Mouse (Mus musculus) ES-E14 (cell line): Measurements from ENCODE around the gene Pkd2l1. TPM values are rescaled to one million over a fixed set of nuclear protein-coding genes. Genes with fewer than 3 reads are reported as not detected.

Experiments
- DNase-seq: peaks from one replicate; pipeline ENCODE4 v3.0.0-alpha.2; 2013; ENCODE audit warnings: low read depth, low spot score
- H3K27ac ChIP-seq: 2 replicates; pipeline ENCODE4 v1.5.1; 2012; ENCODE audit warnings: low read depth, mild to moderate bottlenecking, low read length, moderate library complexity, mixed read lengths; ENCODE audit not compliant: poor library complexity, insufficient read depth, severe bottlenecking
- H3K36me3 ChIP-seq: 2 replicates; pipeline ENCODE4 v1.6.1; 2012; ENCODE audit warnings: mild to moderate bottlenecking, low read length, moderate library complexity, mixed read lengths; ENCODE audit not compliant: control insufficient read depth, poor library complexity, insufficient read depth, severe bottlenecking
- H3K4me1 ChIP-seq, 2 experiments: fragments of 150-350 bp in 1 of 2; sonication (generic) in 1 of 2; 2 replicates each; pipeline ENCODE4 v1.6.1; 2012; ENCODE audit warnings: low read length in 2 of 2, mild to moderate bottlenecking in 1 of 2, mixed read lengths in 1 of 2; ENCODE audit not compliant: control insufficient read depth in 2 of 2, insufficient read depth in 2 of 2, poor library complexity in 1 of 2
- H3K4me3 ChIP-seq, 2 experiments: fragments of 150-350 bp in 1 of 2; sonication (generic) in 1 of 2; 2 replicates each; pipeline ENCODE4 v1.5.1; 2012; ENCODE audit warnings: low read length in 2 of 2, low read depth in 1 of 2, mild to moderate bottlenecking in 1 of 2, mixed read lengths in 1 of 2; ENCODE audit not compliant: insufficient read depth in 1 of 2, poor library complexity in 1 of 2, severe bottlenecking in 1 of 2
- H3K9ac ChIP-seq: 2 replicates; pipeline ENCODE4 v1.6.1; 2012; ENCODE audit warnings: low read depth, mild to moderate bottlenecking, low read length, mixed read lengths; ENCODE audit not compliant: poor library complexity, insufficient read depth, severe bottlenecking
- H3K9me3 ChIP-seq: fragments of 150-350 bp; sonication (generic); 2 replicates; pipeline ENCODE4 v1.6.1; 2012; ENCODE audit warnings: low read depth, mild to moderate bottlenecking, low read length; ENCODE audit not compliant: control insufficient read depth, insufficient read depth
- CHD2 ChIP-seq: IDR thresholded peaks from 2 replicates; pipeline ENCODE4 v1.6.1; 2014; ENCODE audit warnings: mild to moderate bottlenecking, low read depth, low read length, inconsistent platforms
- HCFC1 ChIP-seq: IDR thresholded peaks from 2 replicates; pipeline ENCODE4 v1.6.1; 2012; ENCODE audit warnings: low read length, inconsistent platforms, borderline replicate concordance; ENCODE audit not compliant: insufficient read depth
- MAFK ChIP-seq: IDR thresholded peaks from 2 replicates; pipeline ENCODE4 v1.6.1; 2014; ENCODE audit warnings: mild to moderate bottlenecking, low read depth, low read length, inconsistent platforms; ENCODE audit not compliant: insufficient read depth
- ZC3H11A ChIP-seq: IDR thresholded peaks from 2 replicates; pipeline ENCODE4 v1.6.1; 2012; ENCODE audit warnings: low read depth, mild to moderate bottlenecking, inconsistent platforms, low read length, borderline replicate concordance
- ZNF384 ChIP-seq: IDR thresholded peaks from 2 replicates; pipeline ENCODE4 v1.6.1; 2012; ENCODE audit warnings: low read depth, low read length, inconsistent platforms
- in situ Hi-C, 2 experiments: fragments of 600-800 bp; cut with MboI; formaldehyde crosslinking; loops; one replicate each; pipeline ENCODE4 v1.15.1; 2025; ENCODE audit warnings: low sequenced_read_pairs in 2 of 2, inconsistent platforms in 1 of 2; ENCODE audit not compliant: unreplicated experiment in 2 of 2
- total RNA-seq: library from RNA; depleted of rRNA; stranded (reverse); fragments of 300-350 nt; gene quantifications from 2 replicates; pipeline ENCODE4 v1.2.3, GENCODE M21; 2012; rRNA removed

Gene Pkd2l1
- total RNA-seq, 1 experiment, result 2.4 TPM

- Histone ChIP-seq H3K36me3 (peaks cover 3% of the 10 kb centered on the region; the same call in 1 of the 2 replicates), H3K9ac (no peak overlapping the region), H3K27ac (no peak overlapping the region), H3K4me1 (0 out of 4 replicates have a peak, but pooled peaks cover 2% of the 10 kb centered on the region in 2 experiments), H3K9me3 (no peaks in the 10 kb centered on the region), H3K4me3 (no peak overlapping the region)
- in situ Hi-C loops, result no loop called here
- no peak for DNase-seq
- TF ChIP-seq ZNF384, result no peak
- no peak for TF ChIP-seq HCFC1
- no peak for TF ChIP-seq MAFK
- TF ChIP-seq CHD2, result no peak
- no peak for TF ChIP-seq ZC3H11A
These were observed 87.8 kb downstream of the Pkd2l1 start for GRCm38 (mm10) chr19:44104393-44104792.

DNA sequence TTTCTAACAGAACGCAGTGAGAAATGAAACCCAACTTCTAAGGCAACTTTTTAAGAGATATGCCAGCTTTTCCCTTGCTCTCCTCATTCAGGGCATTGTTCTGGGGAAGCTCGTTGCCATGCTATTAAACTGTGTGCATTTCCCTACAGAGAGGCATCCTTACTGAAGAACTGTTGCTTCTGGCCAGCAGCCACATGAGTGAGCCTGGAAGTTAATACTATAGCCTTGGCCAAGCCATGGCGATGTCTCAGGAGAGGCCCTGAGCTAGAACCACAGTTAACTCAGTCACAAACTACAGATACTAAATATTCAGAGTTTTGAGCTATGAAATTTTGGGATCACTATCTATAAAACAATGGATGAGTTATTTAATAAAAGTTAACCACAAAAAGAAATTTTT lies 89.2 kb downstream of the Pkd2l1 start:
- in situ Hi-C loops, result no loop called here
- Histone ChIP-seq H3K9me3 (no peaks in the 10 kb centered on the region), H3K27ac (no peak overlapping the region), H3K9ac (no peak overlapping the region), H3K4me1 (0 out of 4 replicates have a peak, but pooled peaks cover 2% of the 10 kb centered on the region in 2 experiments), H3K36me3 (peaks cover 7% of the 10 kb centered on the region; the same call in 1 of the 2 replicates), H3K4me3 (no peak overlapping the region)
- DNase-seq, result no peak
- TF ChIP-seq ZNF384, result no peak
- no peak for TF ChIP-seq HCFC1
- no peak for TF ChIP-seq ZC3H11A
- TF ChIP-seq MAFK, result no peak
- no peak for TF ChIP-seq CHD2

DNA sequence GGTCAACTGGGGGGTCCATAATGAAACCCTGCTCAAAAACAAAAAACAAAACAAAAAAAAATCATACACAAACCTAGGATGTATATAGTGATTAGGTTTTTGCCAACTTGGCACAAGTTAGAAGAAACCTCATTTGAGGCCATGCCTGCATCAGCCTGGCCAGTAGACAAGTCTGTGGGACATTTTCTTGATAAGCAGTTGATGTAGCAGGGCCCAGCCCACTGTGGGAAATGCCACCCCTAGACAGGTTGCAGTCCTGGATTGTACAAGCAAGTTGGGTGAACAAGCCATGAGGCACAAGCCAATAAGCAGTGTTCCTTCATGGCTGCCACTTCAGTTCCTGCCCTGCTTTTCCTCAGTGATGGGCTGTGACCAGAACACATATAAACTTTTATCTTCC lies 91.4 kb downstream of the Pkd2l1 start:
- Histone ChIP-seq H3K4me1 (no peaks in the 10 kb centered on the region), H3K9ac (no peak overlapping the region), H3K27ac (no peak overlapping the region), H3K36me3 (peaks cover 9% of the 10 kb centered on the region; the same call in 1 of the 2 replicates), H3K4me3 (no peak overlapping the region), H3K9me3 (no peaks in the 10 kb centered on the region)
- TF ChIP-seq CHD2, result no peak
- DNase-seq, result no peak
- in situ Hi-C loops, result no loop called here

Other genes starting within 250 kb of the Pkd2l1 start
- gene Cpn1, start 205.9 kb downstream of the Pkd2l1 start, total RNA-seq, result 11.3 and 11.8 TPM in 2 replicates
- 0.31 and 0.74 TPM in 2 replicates for gene Cyp2c23, start 163.2 kb downstream of the Pkd2l1 start, total RNA-seq
- gene Erlin1, start 122.7 kb downstream of the Pkd2l1 start, total RNA-seq, result 20.9 and 22.7 TPM in 2 replicates
- 52.9 and 57.4 TPM in 2 replicates for gene Chuk, start 85.0 kb downstream of the Pkd2l1 start, total RNA-seq
- gene Cwf19l1, start 56.6 kb downstream of the Pkd2l1 start, total RNA-seq, result 17.9 and 18.6 TPM in 2 replicates
- 77.2 and 80.5 TPM in 2 replicates for gene Bloc1s2, start 46.0 kb downstream of the Pkd2l1 start, total RNA-seq
- gene Scd3, start 10.8 kb upstream of the Pkd2l1 start, total RNA-seq, result 2.5 and 2.9 TPM in 2 replicates
- 284 and 303 TPM in 2 replicates for gene Scd2, start 101.2 kb upstream of the Pkd2l1 start, total RNA-seq
- gene Scd4, start 140.7 kb upstream of the Pkd2l1 start, total RNA-seq, result 0.13 TPM in 1 of 2 replicates, not detected in the other
- gene Scd1, start 215.4 kb upstream of the Pkd2l1 start, total RNA-seq, result 37.2 and 45.8 TPM in 2 replicates